25 mouse cellular contexts compared by ENCODE assay signal in the genomic region with DNA sequence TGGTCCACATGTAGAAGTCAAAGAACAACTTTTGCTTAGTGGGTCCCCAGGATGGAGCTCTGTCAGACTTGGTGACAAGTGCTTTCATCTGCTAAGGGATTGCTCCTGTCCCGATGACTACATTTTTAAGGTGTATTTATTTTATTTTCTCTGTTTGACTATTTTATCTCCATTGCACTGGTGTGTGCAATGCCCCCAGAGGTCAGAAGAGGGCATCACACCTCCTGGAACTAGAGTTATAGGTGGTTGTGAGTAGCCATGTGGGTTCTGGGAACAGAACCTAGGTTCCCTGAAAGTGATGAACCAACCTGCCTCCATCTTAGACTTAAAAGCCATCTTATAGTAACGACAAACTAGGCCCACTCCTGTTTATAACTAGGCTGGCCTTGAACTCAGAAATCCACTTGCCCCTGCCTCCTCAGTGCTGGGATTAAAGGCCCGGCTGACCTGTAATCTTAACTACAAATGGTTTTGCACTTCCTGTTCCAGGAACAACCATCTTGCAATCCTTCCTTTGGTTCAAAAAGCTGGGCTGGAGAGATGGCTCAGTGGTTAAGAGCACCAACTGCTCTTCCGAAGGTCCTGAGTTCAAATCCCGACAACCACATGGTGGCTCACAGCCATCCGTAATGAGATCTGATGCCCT. TPM values are rescaled to one million over a fixed set of nuclear protein-coding genes. Genes with fewer than 3 reads are reported as not detected.
DNase-seq lines count a peak whose midpoint lies in the region; ATAC-seq and TF ChIP-seq lines count a peak whose summit lies in the region.
"Had no signal": no experiment of that assay in that cellular context is flagged by ENCODE, and none has a peak within 500 bp of the region (broad histone marks: within the 10 kb centered on the region; RNA-seq: fewer than 3 reads in every experiment).

No protein-coding gene starts in this region.

- no peak overlapping the region for H3K4me3 ChIP-seq in midbrain, postnatal 0 days (ENCODE audit: low read depth, low read length)
- no peak overlapping the region for H3K4me3 ChIP-seq in midbrain, embryonic 10.5 days
- H3K4me3 ChIP-seq in forebrain, embryonic 16.5 days (replicated peaks; ENCODE audit: low read length), result no peak overlapping the region
- H3K4me3 ChIP-seq: embryonic facial prominence, embryonic 15.5 days; limb, embryonic 15.5 days; midbrain, embryonic 13.5 days had no signal

- DNase-seq in CD4-positive, CD25-positive, alpha-beta regulatory T cell, adult 2 months (ENCODE audit: low read depth, low spot score), result peak; percentile 26
- DNase-seq in midbrain, postnatal 0 days (ENCODE audit: low spot score), result no peak
- no peak for DNase-seq in midbrain, embryonic 10.5 days (ENCODE audit: low spot score)
- DNase-seq in induced T-regulatory cell, adult 2 months (ENCODE audit: low read depth), result peak; percentile 45
- no peak for DNase-seq in embryo, embryonic 10.5 days (ENCODE audit: low spot score)
- DNase-seq: adrenal gland, postnatal 25 days; cerebellum, adult 9-10 months; gastrocnemius, postnatal 10 days; heart, adult 11 months; layer of hippocampus, adult 9-11 months; left cerebral cortex, postnatal 4 days; lung, adult 18-20 months; lung, postnatal 14 days; thymus, postnatal 25 days had no signal

- no peaks in the 10 kb centered on the region for H3K27me3 ChIP-seq in midbrain, postnatal 0 days (ENCODE audit: insufficient read depth, low read length)
- no peaks in the 10 kb centered on the region for H3K27me3 ChIP-seq in midbrain, embryonic 10.5 days (ENCODE audit: low read depth, poor library complexity, severe bottlenecking)
- no peaks in the 10 kb centered on the region for H3K27me3 ChIP-seq in forebrain, embryonic 16.5 days (replicated peaks; ENCODE audit: control insufficient read depth, insufficient read depth, low read length)
- H3K27me3 ChIP-seq: embryonic facial prominence, embryonic 15.5 days; limb, embryonic 15.5 days; midbrain, embryonic 13.5 days had no signal

- H3K4me2 ChIP-seq in midbrain, postnatal 0 days (ENCODE audit: low read depth, low read length, poor library complexity, severe bottlenecking), result no peak overlapping the region
- H3K4me2 ChIP-seq in forebrain, embryonic 16.5 days (ENCODE audit: low read length), result no peak overlapping the region
- H3K4me2 ChIP-seq: embryonic facial prominence, embryonic 15.5 days; heart, embryonic 11.5 days; limb, embryonic 15.5 days; midbrain, embryonic 13.5 days had no signal

- peak; percentile 25; the same call in 1 of the 2 replicates for TF ChIP-seq CTCF in midbrain, postnatal 0 days (IDR thresholded peaks at IDR 0.05)

- ATAC-seq in CD4-positive, CD25-positive, alpha-beta regulatory T cell, adult 4 months, result no peak
- ATAC-seq in midbrain, postnatal 0 days (ENCODE audit: low FRiP score), result no peak
- ATAC-seq in forebrain, embryonic 16.5 days, result no peak
- ATAC-seq: forebrain, embryonic 14.5 days; hindbrain, postnatal 0 days; intestine, postnatal 0 days; midbrain, embryonic 13.5 days had no signal

- no peak overlapping the region for H3K27ac ChIP-seq in midbrain, postnatal 0 days (ENCODE audit: low read depth, low read length)
- no peak overlapping the region for H3K27ac ChIP-seq in midbrain, embryonic 10.5 days (replicated peaks)
- H3K27ac ChIP-seq in forebrain, embryonic 16.5 days (ENCODE audit: low read length), result no peak overlapping the region
- H3K27ac ChIP-seq: embryonic facial prominence, embryonic 15.5 days; hindbrain, postnatal 0 days; limb, embryonic 15.5 days; midbrain, embryonic 13.5 days had no signal

- no peaks in the 10 kb centered on the region for H3K9me3 ChIP-seq in midbrain, postnatal 0 days (ENCODE audit: low read length)
- no peaks in the 10 kb centered on the region for H3K9me3 ChIP-seq in midbrain, embryonic 10.5 days (replicated peaks)
- H3K9me3 ChIP-seq in forebrain, embryonic 16.5 days (ENCODE audit: control insufficient read depth, low read length), result no peaks in the 10 kb centered on the region
- H3K9me3 ChIP-seq: embryonic facial prominence, embryonic 15.5 days; limb, embryonic 15.5 days; midbrain, embryonic 13.5 days had no signal

- peaks cover 8% of the 10 kb centered on the region; the same call in 1 of the 2 replicates for H3K4me1 ChIP-seq in midbrain, postnatal 0 days (ENCODE audit: insufficient read depth, low read length)
- H3K4me1 ChIP-seq in midbrain, embryonic 10.5 days, result peaks cover 10% of the 10 kb centered on the region
- peaks cover 9% of the 10 kb centered on the region for H3K4me1 ChIP-seq in forebrain, embryonic 16.5 days (replicated peaks; ENCODE audit: control insufficient read depth, insufficient read depth, low read length)

- 97% methylated on average over 6 of the region's 6 CpGs for WGBS in midbrain, postnatal 0 days
- WGBS in midbrain, embryonic 10.5 days, result 94% methylated on average over 6 of the region's 6 CpGs
- 94% methylated on average over 6 of the region's 6 CpGs for WGBS in forebrain, embryonic 16.5 days

- no peak overlapping the region for H3K9ac ChIP-seq in midbrain, postnatal 0 days (replicated peaks; ENCODE audit: low read length, poor library complexity, severe bottlenecking)
- no peak overlapping the region for H3K9ac ChIP-seq in forebrain, embryonic 16.5 days (replicated peaks; ENCODE audit: low read depth, low read length)
- H3K9ac ChIP-seq: embryonic facial prominence, embryonic 15.5 days; limb, embryonic 15.5 days; midbrain, embryonic 13.5 days had no signal

- H3K36me3 ChIP-seq in midbrain, postnatal 0 days (ENCODE audit: insufficient read depth, low read length), result no peaks in the 10 kb centered on the region
- peaks cover 6% of the 10 kb centered on the region for H3K36me3 ChIP-seq in midbrain, embryonic 10.5 days
- no peaks in the 10 kb centered on the region for H3K36me3 ChIP-seq in forebrain, embryonic 16.5 days (ENCODE audit: control insufficient read depth, insufficient read depth)
- H3K36me3 ChIP-seq: embryonic facial prominence, embryonic 15.5 days; limb, embryonic 15.5 days; midbrain, embryonic 13.5 days had no signal

RNA-seq across cellular contexts. Expression of a gene that starts 2.6 kb away (rescaled TPM):
- 10 to 100 TPM; 49.9 to 60.6 TPM for polyA plus RNA-seq in CD4-positive, CD25-positive, alpha-beta regulatory T cell, adult 4 months (2017; shearing (Covaris generic))
- total RNA-seq in midbrain, postnatal 0 days (2014; rRNA removed), result 47.4 and 58.1 TPM in 2 replicates
- polyA plus RNA-seq in midbrain, postnatal 0 days (2015; fragmentation: Nextera tagmentation; extraction: Ambion mirVana), result 71.1 and 73.2 TPM in 2 replicates
- 274 and 311 TPM in 2 replicates for polyA plus RNA-seq in midbrain, embryonic 10.5 days (2016; fragmentation: Nextera tagmentation; extraction: Ambion mirVana)
- polyA plus RNA-seq in forebrain, embryonic 16.5 days (2015; fragmentation: Nextera tagmentation; extraction: Ambion mirVana), result 106 and 120 TPM in 2 replicates

RNA-seq across cellular contexts. Expression of a gene that starts 25.4 kb away (rescaled TPM):
- polyA plus RNA-seq in CD4-positive, CD25-positive, alpha-beta regulatory T cell, adult 4 months (2017; shearing (Covaris generic)), result 10 to 100 TPM; 31.5 to 33.0 TPM
- 86.9 and 87.4 TPM in 2 replicates for total RNA-seq in midbrain, postnatal 0 days (2014; rRNA removed)
- 70.6 and 74.6 TPM in 2 replicates for polyA plus RNA-seq in midbrain, postnatal 0 days (2015; fragmentation: Nextera tagmentation; extraction: Ambion mirVana)
- 75.9 and 86.7 TPM in 2 replicates for polyA plus RNA-seq in midbrain, embryonic 10.5 days (2016; fragmentation: Nextera tagmentation; extraction: Ambion mirVana)
- 53.6 and 54.6 TPM in 2 replicates for polyA plus RNA-seq in forebrain, embryonic 16.5 days (2015; fragmentation: Nextera tagmentation; extraction: Ambion mirVana)

RNA-seq across cellular contexts. Expression of a gene that starts 43.8 kb away (rescaled TPM):
- 1 to 10 TPM; 3.8 to 9.9 TPM for polyA plus RNA-seq in CD4-positive, CD25-positive, alpha-beta regulatory T cell, adult 4 months (2017; shearing (Covaris generic))
- total RNA-seq in midbrain, postnatal 0 days (2014; rRNA removed), result 0.61 and 0.66 TPM in 2 replicates
- 1.2 and 2.4 TPM in 2 replicates for polyA plus RNA-seq in midbrain, postnatal 0 days (2015; fragmentation: Nextera tagmentation; extraction: Ambion mirVana)
- polyA plus RNA-seq in midbrain, embryonic 10.5 days (2016; fragmentation: Nextera tagmentation; extraction: Ambion mirVana), result 3.0 and 3.1 TPM in 2 replicates
- 2.4 and 2.5 TPM in 2 replicates for polyA plus RNA-seq in forebrain, embryonic 16.5 days (2015; fragmentation: Nextera tagmentation; extraction: Ambion mirVana)
- total RNA-seq: hematopoietic stem cell, adult 5-6 weeks; hindbrain, postnatal 0 days had no signal
- polyA plus RNA-seq: spleen, adult 2 months had no signal

Comparison
In these comparisons a context has a peak if more than half of its experiments do, and no peak if none do; other contexts are left out.
1. DNase-seq: peak in CD4-positive, CD25-positive, alpha-beta regulatory T cell, adult 2 months (single experiment) and induced T-regulatory cell, adult 2 months (single experiment); none in midbrain, postnatal 0 days (single experiment), midbrain, embryonic 10.5 days (single experiment) and embryo, embryonic 10.5 days (single experiment).